Mouse (Mus musculus): Measurements from ENCODE around the gene Pcgf6. TPM values are rescaled to one million over a fixed set of nuclear protein-coding genes. Genes with fewer than 3 reads are reported as not detected.
"Not testable (repeated sequence)": the region's sequence is repeated elsewhere in the genome, so short reads cannot be mapped to it uniquely, and the experiment has no call there.

The Pcgf6 gene
- polyA plus RNA-seq, 1 experiment from 2014 or later, result 11.8 TPM

GRCm38 (mm10) chr19:47009420-47009819, 41.3 kb downstream of the Pcgf6 start:
- H3K9me3 ChIP-seq (replicated peaks; ENCODE audit: control insufficient read depth, low read length), result no peaks in the 10 kb centered on the region
- H3K9ac ChIP-seq (ENCODE audit: low read length), result no peak overlapping the region
- no peak for ATAC-seq (ENCODE audit: insufficient read depth, low FRiP score)
- no peak overlapping the region for H3K4me3 ChIP-seq (replicated peaks; ENCODE audit: low read length)
- H3K27me3 ChIP-seq (ENCODE audit: control insufficient read depth, insufficient read depth, low read length), result peaks cover 20% of the 10 kb centered on the region
- no peaks in the 10 kb centered on the region for H3K36me3 ChIP-seq (ENCODE audit: control insufficient read depth, insufficient read depth, low read length)
- H3K27ac ChIP-seq (ENCODE audit: low read length), result no peak overlapping the region
- H3K4me2 ChIP-seq (ENCODE audit: low read depth, low read length), result no peak overlapping the region
- peaks cover 6% of the 10 kb centered on the region for H3K4me1 ChIP-seq (ENCODE audit: control insufficient read depth, insufficient read depth, low read length)
- WGBS, result 79% methylated on average over 7 of the region's 7 CpGs

GRCm38 (mm10) chr19:47006321-47006720, 44.4 kb downstream of the Pcgf6 start:
- no peaks in the 10 kb centered on the region for H3K9me3 ChIP-seq (replicated peaks; ENCODE audit: control insufficient read depth, low read length)
- H3K4me2 ChIP-seq (ENCODE audit: low read depth, low read length), result no peak overlapping the region
- no peak for ATAC-seq (ENCODE audit: insufficient read depth, low FRiP score)
- no peak overlapping the region for H3K27ac ChIP-seq (ENCODE audit: low read length)
- no peaks in the 10 kb centered on the region for H3K36me3 ChIP-seq (ENCODE audit: control insufficient read depth, insufficient read depth, low read length)
- H3K4me3 ChIP-seq (replicated peaks; ENCODE audit: low read length), result no peak overlapping the region
- 3% methylated on average over 4 of the region's 4 CpGs for WGBS
- no peaks in the 10 kb centered on the region for H3K27me3 ChIP-seq (ENCODE audit: control insufficient read depth, insufficient read depth, low read length)
- H3K4me1 ChIP-seq (ENCODE audit: control insufficient read depth, insufficient read depth, low read length), result no peaks in the 10 kb centered on the region
- no peak overlapping the region for H3K9ac ChIP-seq (ENCODE audit: low read length)

- Histone ChIP-seq H3K9me3 (replicated peaks; ENCODE audit: control insufficient read depth, low read length) (no peaks in the 10 kb centered on the region), H3K27me3 (ENCODE audit: control insufficient read depth, insufficient read depth, low read length) (no peaks in the 10 kb centered on the region), H3K9ac (ENCODE audit: low read length) (no peak overlapping the region), H3K4me2 (ENCODE audit: low read depth, low read length) (no peak overlapping the region), H3K27ac (ENCODE audit: low read length) (no peak overlapping the region), H3K4me3 (replicated peaks; ENCODE audit: low read length) (no peak overlapping the region), H3K4me1 (ENCODE audit: control insufficient read depth, insufficient read depth, low read length) (no peaks in the 10 kb centered on the region), H3K36me3 (ENCODE audit: control insufficient read depth, insufficient read depth, low read length) (no peaks in the 10 kb centered on the region)
- no peak for ATAC-seq (ENCODE audit: insufficient read depth, low FRiP score)
- WGBS, result 60% methylated on average over 5 of the region's 5 CpGs
Observed at GRCm38 (mm10) chr19:47005873-47006272, 44.8 kb downstream of the Pcgf6 start.

- no peaks in the 10 kb centered on the region for H3K27me3 ChIP-seq (ENCODE audit: control insufficient read depth, insufficient read depth, low read length)
- H3K4me2 ChIP-seq (ENCODE audit: low read depth, low read length), result no peak overlapping the region
- no peaks in the 10 kb centered on the region for H3K9me3 ChIP-seq (replicated peaks; ENCODE audit: control insufficient read depth, low read length)
- no peaks in the 10 kb centered on the region for H3K4me1 ChIP-seq (ENCODE audit: control insufficient read depth, insufficient read depth, low read length)
- WGBS, result 69% methylated on average over 6 of the region's 6 CpGs
- no peak overlapping the region for H3K4me3 ChIP-seq (replicated peaks; ENCODE audit: low read length)
- H3K36me3 ChIP-seq (ENCODE audit: control insufficient read depth, insufficient read depth, low read length), result no peaks in the 10 kb centered on the region
- ATAC-seq (ENCODE audit: insufficient read depth, low FRiP score), result no peak
- no peak overlapping the region for H3K9ac ChIP-seq (ENCODE audit: low read length)
- H3K27ac ChIP-seq (ENCODE audit: low read length), result no peak overlapping the region
Observed at GRCm38 (mm10) chr19:47003742-47004511, 46.8 kb downstream of the Pcgf6 start.

GRCm38 (mm10) chr19:47000357-47000756, 50.3 kb downstream of the Pcgf6 start:
- H3K27me3 ChIP-seq (ENCODE audit: control insufficient read depth, insufficient read depth, low read length); H3K36me3 ChIP-seq (ENCODE audit: control insufficient read depth, insufficient read depth, low read length); H3K4me3 ChIP-seq (replicated peaks; ENCODE audit: low read length); H3K4me1 ChIP-seq (ENCODE audit: control insufficient read depth, insufficient read depth, low read length); ATAC-seq (ENCODE audit: insufficient read depth, low FRiP score); H3K4me2 ChIP-seq (ENCODE audit: low read depth, low read length); H3K9ac ChIP-seq (ENCODE audit: low read length); H3K27ac ChIP-seq (ENCODE audit: low read length); H3K9me3 ChIP-seq (replicated peaks; ENCODE audit: control insufficient read depth, low read length): not testable (repeated sequence)
- WGBS, result 68% methylated on average over 2 of the region's 3 CpGs

- Histone ChIP-seq H3K36me3 (ENCODE audit: control insufficient read depth, insufficient read depth, low read length) (no peaks in the 10 kb centered on the region), H3K4me2 (ENCODE audit: low read depth, low read length) (no peak overlapping the region), H3K27me3 (ENCODE audit: control insufficient read depth, insufficient read depth, low read length) (no peaks in the 10 kb centered on the region), H3K9ac (ENCODE audit: low read length) (no peak overlapping the region), H3K4me1 (ENCODE audit: control insufficient read depth, insufficient read depth, low read length) (no peaks in the 10 kb centered on the region), H3K9me3 (replicated peaks; ENCODE audit: control insufficient read depth, low read length) (no peaks in the 10 kb centered on the region), H3K27ac (ENCODE audit: low read length) (no peak overlapping the region), H3K4me3 (replicated peaks; ENCODE audit: low read length) (no peak overlapping the region)
- no peak for ATAC-seq (ENCODE audit: insufficient read depth, low FRiP score)
- 69% methylated on average over 6 of the region's 6 CpGs for WGBS
Observed at GRCm38 (mm10) chr19:46999753-47000152, 51.0 kb downstream of the Pcgf6 start.

GRCm38 (mm10) chr19:46998953-46999352, 51.8 kb downstream of the Pcgf6 start:
- H3K36me3 ChIP-seq (ENCODE audit: control insufficient read depth, insufficient read depth, low read length), result no peaks in the 10 kb centered on the region
- H3K4me1 ChIP-seq (ENCODE audit: control insufficient read depth, insufficient read depth, low read length), result no peaks in the 10 kb centered on the region
- H3K9ac ChIP-seq (ENCODE audit: low read length), result no peak overlapping the region
- no peak overlapping the region for H3K4me3 ChIP-seq (replicated peaks; ENCODE audit: low read length)
- no peaks in the 10 kb centered on the region for H3K9me3 ChIP-seq (replicated peaks; ENCODE audit: control insufficient read depth, low read length)
- no peaks in the 10 kb centered on the region for H3K27me3 ChIP-seq (ENCODE audit: control insufficient read depth, insufficient read depth, low read length)
- no peak for ATAC-seq (ENCODE audit: insufficient read depth, low FRiP score)
- no peak overlapping the region for H3K4me2 ChIP-seq (ENCODE audit: low read depth, low read length)
- WGBS, result 80% methylated on average over 4 of the region's 4 CpGs
- no peak overlapping the region for H3K27ac ChIP-seq (ENCODE audit: low read length)

- no peak overlapping the region for H3K4me3 ChIP-seq (replicated peaks; ENCODE audit: low read length)
- no peaks in the 10 kb centered on the region for H3K36me3 ChIP-seq (ENCODE audit: control insufficient read depth, insufficient read depth, low read length)
- no peaks in the 10 kb centered on the region for H3K9me3 ChIP-seq (replicated peaks; ENCODE audit: control insufficient read depth, low read length)
- H3K4me1 ChIP-seq (ENCODE audit: control insufficient read depth, insufficient read depth, low read length), result no peaks in the 10 kb centered on the region
- WGBS, result 80% methylated on average over 8 of the region's 8 CpGs
- no peak overlapping the region for H3K27ac ChIP-seq (ENCODE audit: low read length)
- H3K9ac ChIP-seq (ENCODE audit: low read length), result no peak overlapping the region
- H3K27me3 ChIP-seq (ENCODE audit: control insufficient read depth, insufficient read depth, low read length), result no peaks in the 10 kb centered on the region
- ATAC-seq (ENCODE audit: insufficient read depth, low FRiP score), result no peak
- no peak overlapping the region for H3K4me2 ChIP-seq (ENCODE audit: low read depth, low read length)
Observed at GRCm38 (mm10) chr19:46998168-46998870, 52.4 kb downstream of the Pcgf6 start.

- Histone ChIP-seq H3K4me1 (ENCODE audit: control insufficient read depth, insufficient read depth, low read length) (no peaks in the 10 kb centered on the region), H3K9me3 (replicated peaks; ENCODE audit: control insufficient read depth, low read length) (no peaks in the 10 kb centered on the region), H3K4me3 (replicated peaks; ENCODE audit: low read length) (no peak overlapping the region), H3K9ac (ENCODE audit: low read length) (no peak overlapping the region), H3K36me3 (ENCODE audit: control insufficient read depth, insufficient read depth, low read length) (no peaks in the 10 kb centered on the region), H3K27ac (ENCODE audit: low read length) (no peak overlapping the region), H3K4me2 (ENCODE audit: low read depth, low read length) (no peak overlapping the region), H3K27me3 (ENCODE audit: control insufficient read depth, insufficient read depth, low read length) (no peaks in the 10 kb centered on the region)
- ATAC-seq (ENCODE audit: insufficient read depth, low FRiP score), result no peak
- 80% methylated on average over 9 of the region's 9 CpGs for WGBS
Observed at GRCm38 (mm10) chr19:46996095-46996494, 54.6 kb downstream of the Pcgf6 start.

All from stomach, embryonic 16.5 days (tissue).